23 mouse cellular contexts compared by ENCODE assay signal in the genomic region with DNA sequence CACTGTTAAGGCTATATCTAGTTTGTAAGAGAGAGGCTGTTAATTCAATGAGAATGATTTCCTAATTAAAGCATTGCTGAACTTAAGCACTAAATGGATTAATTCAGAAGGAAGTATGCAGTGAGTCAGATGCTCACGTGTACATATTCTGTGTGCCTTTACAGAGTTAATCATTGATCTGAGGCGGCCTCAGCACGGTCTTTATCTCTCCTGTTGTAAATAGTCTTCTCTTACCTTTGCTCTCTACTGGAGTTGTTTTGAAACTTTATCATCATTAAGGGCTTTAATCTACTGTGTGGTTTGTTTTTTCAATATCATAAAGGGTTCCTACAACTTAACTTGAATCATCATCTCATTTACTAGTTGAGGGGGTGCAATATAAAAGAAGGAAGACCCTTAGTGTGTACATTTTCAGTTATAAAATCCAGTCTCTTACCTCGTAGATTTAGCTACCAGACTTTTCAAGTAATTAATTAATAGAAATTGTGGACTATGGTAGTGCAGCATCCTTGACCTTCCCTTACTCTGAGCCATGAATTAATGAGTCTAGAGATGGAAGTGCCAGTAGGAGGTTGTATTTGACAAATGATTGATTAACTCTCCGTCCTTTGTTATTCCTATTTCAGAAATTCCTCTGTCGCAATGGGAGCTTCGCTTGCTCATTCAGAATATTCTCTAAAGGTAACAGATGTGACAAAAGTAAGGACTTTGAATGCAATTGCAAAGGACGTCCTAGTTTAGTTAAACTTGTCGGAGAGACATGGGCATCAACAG. TPM values are rescaled to one million over a fixed set of nuclear protein-coding genes. Genes with fewer than 3 reads are reported as not detected.
DNase-seq lines count a peak whose midpoint lies in the region; ATAC-seq and TF ChIP-seq lines count a peak whose summit lies in the region.
"Had no signal": no experiment of that assay in that cellular context is flagged by ENCODE, and none has a peak within 500 bp of the region (broad histone marks: within the 10 kb centered on the region; RNA-seq: fewer than 3 reads in every experiment).

No protein-coding gene starts in this region.

- H3K9me3 ChIP-seq in kidney, embryonic 15.5 days (replicated peaks) = no peaks in the 10 kb centered on the region
- no peaks in the 10 kb centered on the region for H3K9me3 ChIP-seq in liver, postnatal 0 days (ENCODE audit: low read length)
- H3K9me3 ChIP-seq: embryonic facial prominence, embryonic 12.5 days; forebrain, embryonic 15.5 days; heart, embryonic 10.5 days; hindbrain, embryonic 15.5 days; limb, embryonic 13.5 days; megakaryocyte, embryonic 14.5 days; neural tube, embryonic 12.5 days had no signal

- DNase-seq in adrenal gland, adult 2 months = peak; percentile 30
- no peak for DNase-seq in adrenal gland, postnatal 14 days
- peak; percentile 20 for DNase-seq in ZHBTc4 (ENCODE audit: low read depth, low spot score)
- no peak for DNase-seq in liver, postnatal 0 days
- DNase-seq in thymus, postnatal 0 days (ENCODE audit: low spot score) = no peak
- no peak for DNase-seq in layer of hippocampus, adult 9-11 months
- DNase-seq in layer of hippocampus, postnatal 25 days (ENCODE audit: extremely low spot score in 1 of 2, low spot score in 1 of 2) = no peak
- DNase-seq: adrenal gland, adult 8-10 months; cerebellum, adult 11-12 months; gastrocnemius, postnatal 36 days; heart, postnatal 36 days; lung, postnatal 10 days; thymus, postnatal 4 days had no signal

- H3K9ac ChIP-seq in kidney, embryonic 15.5 days = no peak overlapping the region
- H3K9ac ChIP-seq in liver, postnatal 0 days (replicated peaks) = no peak overlapping the region
- H3K9ac ChIP-seq: embryonic facial prominence, embryonic 12.5 days; forebrain, embryonic 15.5 days; hindbrain, embryonic 15.5 days; limb, embryonic 13.5 days; neural tube, embryonic 12.5 days had no signal

- peak; percentile 50 for TF ChIP-seq EP300 in liver, postnatal 0 days (IDR thresholded peaks at IDR 0.05; ENCODE audit: low read depth)

- peak; percentile 60; the same call in 1 of the 2 replicates for ATAC-seq in kidney, embryonic 15.5 days (replicated peaks; ENCODE audit: low FRiP score)
- peak; percentile 94 for ATAC-seq in liver, postnatal 0 days
- ATAC-seq: CD4-positive, CD25-positive, alpha-beta regulatory T cell, adult 4 months; forebrain, embryonic 15.5 days had no signal

- no peak overlapping the region for H3K4me2 ChIP-seq in kidney, embryonic 15.5 days
- H3K4me2 ChIP-seq in liver, postnatal 0 days (ENCODE audit: low read depth, low read length) = no peak overlapping the region
- H3K4me2 ChIP-seq: embryonic facial prominence, embryonic 12.5 days; forebrain, embryonic 15.5 days; hindbrain, embryonic 15.5 days; limb, embryonic 13.5 days; neural tube, embryonic 12.5 days had no signal

- H3K27me3 ChIP-seq in kidney, embryonic 15.5 days = no peaks in the 10 kb centered on the region
- no peaks in the 10 kb centered on the region for H3K27me3 ChIP-seq in liver, postnatal 0 days (ENCODE audit: insufficient read depth, low read length)
- H3K27me3 ChIP-seq: embryonic facial prominence, embryonic 12.5 days; forebrain, embryonic 15.5 days; hindbrain, embryonic 15.5 days; limb, embryonic 13.5 days; megakaryocyte, embryonic 14.5 days; neural tube, embryonic 12.5 days had no signal

- no peak for TF ChIP-seq CTCF in liver, postnatal 0 days (IDR thresholded peaks at IDR 0.05; ENCODE audit: low read depth)

- no peak overlapping the region for H3K4me3 ChIP-seq in kidney, embryonic 15.5 days (replicated peaks)
- H3K4me3 ChIP-seq in liver, postnatal 0 days (ENCODE audit: low read depth, low read length) = no peak overlapping the region
- H3K4me3 ChIP-seq: embryonic facial prominence, embryonic 12.5 days; forebrain, embryonic 15.5 days; heart, embryonic 10.5 days; hindbrain, embryonic 15.5 days; limb, embryonic 13.5 days; megakaryocyte, embryonic 14.5 days; neural tube, embryonic 12.5 days had no signal

- 0 out of 2 replicates have a peak, but pooled peaks cover 4% of the 10 kb centered on the region for H3K36me3 ChIP-seq in kidney, embryonic 15.5 days
- no peaks in the 10 kb centered on the region for H3K36me3 ChIP-seq in liver, postnatal 0 days (replicated peaks; ENCODE audit: insufficient read depth, low read length)
- H3K36me3 ChIP-seq: embryonic facial prominence, embryonic 12.5 days; forebrain, embryonic 15.5 days; heart, embryonic 10.5 days; hindbrain, embryonic 15.5 days; limb, embryonic 13.5 days; neural tube, embryonic 12.5 days had no signal

- no peak overlapping the region for H3K27ac ChIP-seq in kidney, embryonic 15.5 days
- H3K27ac ChIP-seq in liver, postnatal 0 days (ENCODE audit: low read depth) = peak overlapping the region; percentile 77
- H3K27ac ChIP-seq: embryonic facial prominence, embryonic 12.5 days; forebrain, embryonic 15.5 days; heart, embryonic 10.5 days; hindbrain, embryonic 15.5 days; limb, embryonic 13.5 days; neural tube, embryonic 12.5 days had no signal

- H3K4me1 ChIP-seq in kidney, embryonic 15.5 days = 0 out of 2 replicates have a peak, but pooled peaks cover 3% of the 10 kb centered on the region
- H3K4me1 ChIP-seq in liver, postnatal 0 days (ENCODE audit: insufficient read depth) = peaks cover 6% of the 10 kb centered on the region
- H3K4me1 ChIP-seq: embryonic facial prominence, embryonic 12.5 days; forebrain, embryonic 15.5 days; heart, embryonic 10.5 days; hindbrain, embryonic 15.5 days; limb, embryonic 13.5 days; neural tube, embryonic 12.5 days had no signal

- WGBS in kidney, embryonic 15.5 days = 70% methylated on average over 9 of the region's 9 CpGs
- 52% methylated on average over 9 of the region's 9 CpGs for WGBS in liver, postnatal 0 days (ENCODE audit: insufficient replicate concordance)

RNA-seq across cellular contexts. Expression of gene Abcc2, which starts 14.3 kb away (rescaled TPM):
- total RNA-seq in adrenal gland, adult 2 months (2021) = 1 to 10 TPM in 1 of 2 experiments, under 1 TPM in 1; 0.17 to 1.0 TPM
- 0.04 and 0.28 TPM in 2 replicates for polyA plus RNA-seq in adrenal gland, adult 2 months (2012; rRNA removed)
- 1.8 and 17.0 TPM in 2 replicates for total RNA-seq in adrenal gland, postnatal 14 days (2021)
- polyA plus RNA-seq in kidney, embryonic 15.5 days (2015; fragmentation: Nextera tagmentation; extraction: Ambion mirVana) = 3.7 and 4.0 TPM in 2 replicates
- polyA plus RNA-seq in liver, postnatal 0 days (2015; fragmentation: Nextera tagmentation; extraction: Ambion mirVana) = 37.7 and 38.3 TPM in 2 replicates
- not detected in 2 replicates for polyA plus RNA-seq in thymus, postnatal 0 days (2015; fragmentation: Nextera tagmentation; extraction: Ambion mirVana)
- under 1 TPM; 0.05 to 0.52 TPM for total RNA-seq in layer of hippocampus, postnatal 25 days (2021)
- total RNA-seq: gastrocnemius, postnatal 36 days; heart, postnatal 36 days; MEL had no signal
- polyA plus RNA-seq: CD4-positive, CD25-positive, alpha-beta regulatory T cell, adult 4 months; forebrain, embryonic 15.5 days had no signal

RNA-seq across cellular contexts. Expression of gene Cox15, which starts 14.9 kb away (rescaled TPM):
- total RNA-seq in adrenal gland, adult 2 months (2021) = 10 to 100 TPM; 36.4 to 59.4 TPM
- polyA plus RNA-seq in adrenal gland, adult 2 months (2012; rRNA removed) = 21.3 and 25.3 TPM in 2 replicates
- total RNA-seq in adrenal gland, postnatal 14 days (2021) = 31.8 and 32.4 TPM in 2 replicates
- polyA plus RNA-seq in kidney, embryonic 15.5 days (2015; fragmentation: Nextera tagmentation; extraction: Ambion mirVana) = 11.1 and 13.1 TPM in 2 replicates
- polyA plus RNA-seq in liver, postnatal 0 days (2015; fragmentation: Nextera tagmentation; extraction: Ambion mirVana) = 3.4 and 3.5 TPM in 2 replicates
- polyA plus RNA-seq in thymus, postnatal 0 days (2015; fragmentation: Nextera tagmentation; extraction: Ambion mirVana) = 8.7 and 9.8 TPM in 2 replicates
- total RNA-seq in layer of hippocampus, postnatal 25 days (2021) = 10 to 100 TPM; 15.5 to 19.5 TPM

RNA-seq across cellular contexts. Expression of gene Cutc, which starts 14.9 kb away (rescaled TPM):
- 10 to 100 TPM in 1 of 2 experiments, 1 to 10 TPM in 1; 8.3 to 12.3 TPM for total RNA-seq in adrenal gland, adult 2 months (2021)
- 1.6 and 2.6 TPM in 2 replicates for polyA plus RNA-seq in adrenal gland, adult 2 months (2012; rRNA removed)
- 14.9 and 18.0 TPM in 2 replicates for total RNA-seq in adrenal gland, postnatal 14 days (2021)
- polyA plus RNA-seq in kidney, embryonic 15.5 days (2015; fragmentation: Nextera tagmentation; extraction: Ambion mirVana) = 15.2 and 17.4 TPM in 2 replicates
- polyA plus RNA-seq in liver, postnatal 0 days (2015; fragmentation: Nextera tagmentation; extraction: Ambion mirVana) = 17.1 and 17.6 TPM in 2 replicates
- polyA plus RNA-seq in thymus, postnatal 0 days (2015; fragmentation: Nextera tagmentation; extraction: Ambion mirVana) = 25.4 and 26.5 TPM in 2 replicates
- total RNA-seq in layer of hippocampus, postnatal 25 days (2021) = 1 to 10 TPM; 6.0 to 7.1 TPM

Comparison
In these comparisons a context has a peak if more than half of its experiments do, and no peak if none do; other contexts are left out.
1. DNase-seq: peak in adrenal gland, adult 2 months (single experiment) and ZHBTc4 (single experiment); none in adrenal gland, postnatal 14 days (single experiment), liver, postnatal 0 days (single experiment), thymus, postnatal 0 days (single experiment), layer of hippocampus, adult 9-11 months (single experiment) and layer of hippocampus, postnatal 25 days (0 of 2).